Mouse (Mus musculus) layer of hippocampus, adult 9-11 months (tissue): ENCODE data around the gene Mast1.

Source experiments
- DNase-seq: peaks from one replicate; pipeline ENCODE4 v3.0.0; 2022

Gene Mast1

GRCm38 (mm10) chr8:84871376-84872308 lies 65.5 kb downstream of the Mast1 start, which contains the start of gene Syce2:
Gene Syce2, plus strand, starts transcription at chr8:84872111.
- DNase-seq, result no peak
